Mouse (Mus musculus) stomach, postnatal 0 days (tissue): Measurements from ENCODE around the gene Tspan12.

Experiments used
- CTCF ChIP-seq: IDR thresholded peaks from 2 replicates; pipeline ENCODE4 v1.5.1; 2016; ENCODE audit warnings: antibody characterized with exemption, low read depth, mild to moderate bottlenecking, moderate library complexity
- EP300 ChIP-seq: optimal IDR thresholded peaks from 2 replicates; pipeline ENCODE3; 2016; ENCODE audit warnings: antibody characterized with exemption

DNA sequence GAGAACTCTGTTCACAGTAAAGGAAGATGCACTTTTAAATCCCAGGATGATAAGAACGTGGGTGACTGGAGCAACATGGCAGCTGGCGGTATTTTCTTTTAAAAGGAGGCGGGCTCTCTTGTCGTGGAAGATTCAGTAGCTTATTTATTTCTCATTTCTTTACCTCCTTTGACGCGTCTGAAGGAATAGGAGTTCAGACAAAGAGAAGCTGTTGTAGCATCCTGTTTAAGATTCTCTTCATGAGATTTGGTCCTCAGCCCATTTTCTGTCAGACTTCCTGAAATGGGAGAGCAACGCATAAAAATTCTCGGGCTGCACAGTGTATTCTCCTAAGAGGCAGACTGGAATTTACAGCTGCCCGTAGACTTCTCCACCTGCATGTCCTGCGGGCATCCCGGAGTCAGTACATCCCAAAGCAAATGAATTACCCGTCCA lies 84.5 kb downstream of the Tspan12 start:
- no peak for TF ChIP-seq CTCF
- no peak for TF ChIP-seq EP300
